Mouse (Mus musculus) lung, embryonic 14.5 days (tissue): ENCODE results near the gene Brat1. TPM values are rescaled to one million over a fixed set of nuclear protein-coding genes. Genes with fewer than 3 reads are reported as not detected.

Experiments
- ATAC-seq: fragments of 200-750 bp; cut with Nextera tagmentation; 2 replicates; pipeline ENCODE4 v1.8.0; 2017; ENCODE audit warnings: mild to moderate bottlenecking, moderate TSS enrichment, moderate library complexity; ENCODE audit not compliant: insufficient read depth
- DNase-seq: peaks from one replicate; pipeline ENCODE4 v3.0.0-alpha.2; 2015
- H3K27ac ChIP-seq: fragments of 300-500 bp; sonication (generic); 2 replicates; pipeline ENCODE4 v1.5.1; 2014; ENCODE audit warnings: low read depth, mild to moderate bottlenecking, moderate library complexity
- H3K27me3 ChIP-seq: fragments of 300-500 bp; sonication (generic); 2 replicates; pipeline ENCODE4 v1.6.1; 2014; ENCODE audit warnings: low read length, control low read depth; ENCODE audit not compliant: insufficient read depth
- H3K36me3 ChIP-seq: fragments of 300-500 bp; sonication (generic); 2 replicates; pipeline ENCODE4 v1.6.1; 2014; ENCODE audit warnings: control low read depth; ENCODE audit not compliant: insufficient read depth
- H3K4me1 ChIP-seq: fragments of 300-500 bp; sonication (generic); 2 replicates; pipeline ENCODE4 v1.6.1; 2014; ENCODE audit warnings: antibody characterized with exemption, control low read depth; ENCODE audit not compliant: insufficient read depth
- H3K4me2 ChIP-seq: fragments of 300-500 bp; sonication (generic); 2 replicates; pipeline ENCODE4 v1.6.1; 2014; ENCODE audit warnings: mild to moderate bottlenecking
- H3K4me3 ChIP-seq: fragments of 300-500 bp; sonication (generic); 2 replicates; pipeline ENCODE4 v1.5.1; 2014; ENCODE audit warnings: low read depth, low read length
- H3K9ac ChIP-seq: fragments of 300-500 bp; sonication (generic); 2 replicates; pipeline ENCODE4 v1.6.1; 2014
- H3K9me3 ChIP-seq: fragments of 300-500 bp; sonication (generic); 2 replicates; pipeline ENCODE4 v1.6.1; 2016; ENCODE audit warnings: low read depth, low read length, control low read depth
- CTCF ChIP-seq: IDR thresholded peaks from 2 replicates; pipeline ENCODE4 v1.5.1; 2016; ENCODE audit warnings: antibody characterized with exemption, low read depth
- WGBS: fragments of 180-500 bp; shearing (Covaris S2); extraction: QIAGEN DNeasy Blood & Tissue Kit; methylation state at CpG from one replicate; pipeline ENCODE4 v1.1.7; 2014; 5-methylcytosine and 5-hydroxymethylcytosine counted together
- polyA plus RNA-seq: library from polyadenylated mRNA; unstranded; fragments of >200 nt; fragmentation: Nextera tagmentation; extraction: Ambion mirVana; gene quantifications from 2 replicates; pipeline ENCODE4 v1.2.1, GENCODE M21; 2014

The Brat1 gene
- polyA plus RNA-seq, 1 experiment from 2014 or later: 21.2 TPM

DNA sequence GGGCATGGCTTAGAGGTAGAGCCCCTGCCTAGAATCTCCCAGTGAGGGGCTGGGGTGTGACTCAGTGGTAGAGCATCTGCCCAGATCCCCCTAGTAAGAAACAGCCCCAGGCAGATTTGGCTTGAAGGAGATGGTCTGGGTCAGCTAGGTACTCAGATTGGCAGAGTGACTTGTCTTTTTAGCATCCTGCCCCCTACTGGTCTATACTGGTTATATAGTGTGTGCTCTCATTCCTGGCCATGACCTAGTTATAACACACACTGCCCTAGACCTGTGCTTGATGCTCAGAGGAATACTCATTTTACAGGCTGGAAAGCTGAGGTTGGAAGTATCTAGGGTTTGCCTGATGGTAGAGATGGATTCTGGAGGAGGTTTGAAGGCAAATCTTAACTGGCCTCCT lies 37.1 kb downstream of the Brat1 start:
- H3K27me3 ChIP-seq: no peaks in the 10 kb centered on the region
- no peak overlapping the region for H3K9ac ChIP-seq
- no peak overlapping the region for H3K4me2 ChIP-seq
- H3K9me3 ChIP-seq: no peaks in the 10 kb centered on the region
- ATAC-seq: no peak
- peak; percentile 17 for DNase-seq
- no peaks in the 10 kb centered on the region for H3K4me1 ChIP-seq
- no peaks in the 10 kb centered on the region for H3K36me3 ChIP-seq
- TF ChIP-seq CTCF: peak; percentile 51
- no peak overlapping the region for H3K4me3 ChIP-seq
- no peak overlapping the region for H3K27ac ChIP-seq

DNA sequence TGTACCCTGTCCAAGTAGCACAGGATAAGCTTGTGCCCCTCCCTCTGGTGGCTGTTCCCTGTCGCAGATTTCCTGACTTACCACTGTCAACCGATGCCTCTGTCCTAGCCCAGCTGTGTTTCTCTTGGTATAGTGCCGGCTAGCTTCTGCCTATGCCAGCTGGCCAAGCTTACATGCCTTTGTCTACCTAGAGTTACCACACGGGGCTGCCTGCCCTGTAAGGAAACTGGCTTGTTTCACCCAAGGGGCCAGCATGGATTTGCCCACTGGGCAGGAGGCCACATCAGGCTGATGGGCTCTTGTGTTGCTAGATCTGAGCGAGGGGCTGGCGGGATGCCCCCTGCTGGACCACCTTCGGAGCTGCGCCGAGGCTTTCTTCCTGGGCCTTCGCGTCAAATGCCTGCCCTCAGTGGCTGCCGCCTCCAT lies 38.9 kb downstream of the Brat1 start:
- H3K4me3 ChIP-seq: no peak overlapping the region
- peak; percentile 45; the same call in 1 of the 2 replicates for TF ChIP-seq CTCF
- no peak overlapping the region for H3K27ac ChIP-seq
- no peak overlapping the region for H3K4me2 ChIP-seq
- no peaks in the 10 kb centered on the region for H3K36me3 ChIP-seq
- H3K4me1 ChIP-seq: no peaks in the 10 kb centered on the region
- no peak overlapping the region for H3K9ac ChIP-seq
- H3K27me3 ChIP-seq: no peaks in the 10 kb centered on the region
- DNase-seq: peak; percentile 16
- no peak for ATAC-seq
- WGBS: 28% methylated on average over 12 of the region's 12 CpGs
- no peaks in the 10 kb centered on the region for H3K9me3 ChIP-seq

DNA sequence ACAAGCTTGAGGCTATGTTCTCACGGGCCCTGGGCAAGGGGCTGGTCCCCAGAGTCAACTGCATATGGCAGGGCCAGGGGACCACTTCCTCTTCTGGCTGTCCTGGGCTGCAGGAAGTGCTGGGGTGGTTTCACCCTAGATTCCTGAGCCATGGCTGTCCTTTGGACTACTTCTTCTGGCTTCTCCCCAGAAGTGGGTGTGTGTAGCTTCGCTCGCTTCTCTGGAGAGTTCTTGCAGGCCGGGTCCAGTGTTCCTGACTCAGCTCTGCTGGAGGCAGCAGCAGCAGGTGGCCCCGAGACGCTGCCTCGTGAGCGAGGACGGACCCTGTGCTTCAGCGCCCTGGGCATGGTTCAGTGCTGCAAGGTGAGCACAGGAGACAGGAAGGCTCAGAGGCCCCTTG lies 43.6 kb downstream of the Brat1 start:
- H3K4me3 ChIP-seq: no peak overlapping the region
- ATAC-seq (no peak), DNase-seq (no peak)
- no peaks in the 10 kb centered on the region for H3K4me1 ChIP-seq
- no peak for TF ChIP-seq CTCF
- no peaks in the 10 kb centered on the region for H3K27me3 ChIP-seq
- 84% methylated on average over 10 of the region's 10 CpGs for WGBS
- H3K36me3 ChIP-seq: no peaks in the 10 kb centered on the region
- no peaks in the 10 kb centered on the region for H3K9me3 ChIP-seq
- no peak overlapping the region for H3K9ac ChIP-seq
- H3K4me2 ChIP-seq: no peak overlapping the region
- no peak overlapping the region for H3K27ac ChIP-seq

DNA sequence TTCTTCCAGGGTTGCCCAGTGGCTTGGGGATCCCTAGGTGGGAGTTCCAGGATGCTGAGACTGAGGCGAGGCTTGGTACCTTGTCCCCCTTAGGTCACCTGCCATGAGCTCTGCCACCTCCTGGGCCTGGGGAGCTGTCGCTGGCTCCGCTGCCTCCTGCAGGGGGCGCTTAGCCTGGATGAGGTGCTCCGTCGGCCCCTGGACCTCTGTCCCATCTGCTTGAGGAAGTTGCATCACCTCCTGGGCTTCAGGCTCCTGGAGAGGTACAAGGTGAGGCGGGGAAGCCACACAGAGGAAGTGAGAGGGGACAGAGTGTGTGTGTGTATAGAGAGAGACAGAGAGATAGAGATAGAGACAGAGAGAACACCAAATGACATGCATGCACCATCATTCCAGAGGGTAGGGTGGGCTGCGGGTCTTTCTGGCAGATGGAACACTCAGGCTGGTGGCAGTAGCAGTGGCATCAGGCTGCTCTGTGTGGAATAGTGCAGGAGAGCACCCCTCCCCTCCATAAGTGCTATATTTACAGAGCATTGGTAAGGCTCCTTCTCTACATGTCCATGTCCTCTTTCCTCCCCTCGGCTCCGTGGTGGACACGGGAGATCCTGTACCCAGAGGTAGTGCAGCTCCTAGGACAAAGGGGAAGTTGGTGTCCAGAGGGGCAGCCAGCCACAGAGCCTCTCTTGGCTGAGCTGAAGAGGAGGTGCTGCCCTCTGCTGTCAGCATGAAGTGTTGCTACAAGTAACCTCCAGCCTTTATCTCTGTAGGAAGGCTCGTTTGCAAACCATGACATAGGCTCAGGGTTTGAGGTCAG lies 44.5 kb downstream of the Brat1 start:
- ATAC-seq: peak; percentile 84
- 13% methylated on average over 12 of the region's 12 CpGs for WGBS
- Histone ChIP-seq H3K4me3 (peak overlapping the region; percentile 27), H3K9me3 (no peaks in the 10 kb centered on the region), H3K27me3 (no peaks in the 10 kb centered on the region), H3K36me3 (no peaks in the 10 kb centered on the region), H3K4me1 (no peaks in the 10 kb centered on the region), H3K27ac (peak overlapping the region; percentile 30; the same call in 1 of the 2 replicates), H3K4me2 (peak overlapping the region; percentile 56), H3K9ac (peak overlapping the region; percentile 50)
- TF ChIP-seq CTCF: peak; percentile 89
- peak; percentile 90 for DNase-seq

DNA sequence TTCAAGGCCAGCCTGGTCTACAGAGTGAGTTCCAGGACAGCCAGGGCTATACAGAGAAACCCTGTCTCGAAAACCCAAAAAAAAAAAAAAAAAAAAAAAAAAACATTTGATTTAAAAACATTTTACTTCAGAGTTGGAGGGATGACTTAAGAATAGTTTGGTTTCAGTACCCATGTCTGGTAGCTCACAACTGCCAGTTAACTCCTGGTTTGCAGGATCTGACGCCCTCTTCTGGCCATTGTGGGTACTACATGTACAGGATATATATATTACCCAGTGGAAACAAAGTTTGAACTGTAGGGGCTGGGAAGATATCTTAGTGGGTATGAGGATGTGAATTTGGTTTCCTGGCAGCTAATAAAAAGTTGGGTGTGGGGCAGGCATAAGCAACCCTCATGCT lies 46.1 kb downstream of the Brat1 start:
- Histone ChIP-seq H3K9me3 (no peaks in the 10 kb centered on the region), H3K27me3 (no peaks in the 10 kb centered on the region), H3K9ac (no peak overlapping the region), H3K4me2 (no peak overlapping the region), H3K27ac (no peak overlapping the region), H3K4me3 (no peak overlapping the region), H3K36me3 (no peaks in the 10 kb centered on the region), H3K4me1 (no peaks in the 10 kb centered on the region)
- DNase-seq (peak; percentile 55), ATAC-seq (no peak)
- WGBS: 0% methylated on average over 1 of the region's 2 CpGs
- TF ChIP-seq CTCF: peak; percentile 67

DNA sequence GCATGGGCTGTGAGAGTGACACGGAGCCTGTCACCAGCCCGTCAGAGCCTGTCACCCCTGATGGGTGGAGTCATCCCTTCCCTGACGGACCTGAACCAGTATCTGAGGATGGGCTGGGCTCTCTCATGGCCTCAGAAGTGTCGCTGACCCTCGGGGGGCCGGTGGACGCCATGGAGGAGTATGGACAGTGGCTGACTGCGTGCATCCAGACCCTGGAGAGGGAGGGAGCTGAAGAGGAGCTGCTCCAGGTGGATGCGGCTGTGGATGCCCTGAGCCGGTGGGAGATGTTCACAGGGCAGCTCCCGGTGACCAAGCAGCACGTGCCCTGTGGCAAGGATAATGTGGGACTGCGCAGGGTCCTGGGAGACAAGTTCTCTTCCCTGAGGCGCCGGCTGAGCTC lies 47.2 kb downstream of the Brat1 start:
- 89% methylated on average over 15 of the region's 15 CpGs for WGBS
- H3K4me2 ChIP-seq: no peak overlapping the region
- H3K27ac ChIP-seq: no peak overlapping the region
- H3K27me3 ChIP-seq: no peaks in the 10 kb centered on the region
- H3K4me1 ChIP-seq: no peaks in the 10 kb centered on the region
- DNase-seq (no peak), ATAC-seq (no peak)
- no peaks in the 10 kb centered on the region for H3K9me3 ChIP-seq
- H3K4me3 ChIP-seq: no peak overlapping the region
- no peak overlapping the region for H3K9ac ChIP-seq
- TF ChIP-seq CTCF: no peak
- H3K36me3 ChIP-seq: peaks cover 3% of the 10 kb centered on the region; the same call in 1 of the 2 replicates

DNA sequence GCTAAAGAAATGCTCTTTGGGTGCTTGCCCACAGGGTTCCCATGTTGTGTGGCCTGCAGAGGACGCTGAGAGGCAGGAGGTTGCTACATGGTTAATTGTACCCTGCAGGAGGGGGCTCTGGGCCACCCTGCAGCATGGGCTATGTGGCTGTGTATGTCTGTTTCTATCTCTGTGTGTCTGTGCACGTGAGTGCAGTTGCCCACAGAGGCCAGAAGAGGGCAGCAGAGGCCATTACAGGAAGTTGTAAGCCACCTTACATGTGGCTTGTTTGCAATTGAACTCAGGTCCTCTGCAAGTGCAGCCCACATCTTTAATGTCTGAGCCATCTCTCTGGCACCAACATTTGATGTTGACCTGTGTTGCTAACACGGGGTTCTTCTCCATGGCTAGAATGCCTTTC lies 47.8 kb downstream of the Brat1 start:
- Histone ChIP-seq H3K4me1 (no peaks in the 10 kb centered on the region), H3K9me3 (no peaks in the 10 kb centered on the region), H3K27me3 (no peaks in the 10 kb centered on the region), H3K4me2 (no peak overlapping the region), H3K9ac (no peak overlapping the region), H3K4me3 (no peak overlapping the region), H3K27ac (no peak overlapping the region; the same call in 1 of the 2 replicates), H3K36me3 (peaks cover 8% of the 10 kb centered on the region)
- TF ChIP-seq CTCF: peak; percentile 59
- DNase-seq (no peak), ATAC-seq (no peak)
- WGBS: 90% methylated on average over 3 of the region's 3 CpGs
